Mouse (Mus musculus): ENCODE measurements around the gene Rock2.

The Rock2 gene

GRCm38 (mm10) chr12:16898790-16899189 is 4.1 kb downstream of the Rock2 start:
- in situ Hi-C loops (cut with MboI, MseI): no loop called here

- in situ Hi-C loops (cut with MboI, MseI): no loop called here
Observed at GRCm38 (mm10) chr12:16900625-16901222, 6.0 kb downstream of the Rock2 start.

- in situ Hi-C loops (cut with MboI, MseI): no loop called here
Observed at GRCm38 (mm10) chr12:16903949-16904635, 9.4 kb downstream of the Rock2 start.

GRCm38 (mm10) chr12:16907282-16907846 is 12.7 kb downstream of the Rock2 start:
- in situ Hi-C loops (cut with MboI, MseI): no loop called here

- in situ Hi-C loops (cut with MboI, MseI): no loop called here
Observed at GRCm38 (mm10) chr12:16907953-16908648, 13.4 kb downstream of the Rock2 start.

- in situ Hi-C loops (cut with MboI, MseI): no loop called here
Observed at GRCm38 (mm10) chr12:16911524-16911923, 16.8 kb downstream of the Rock2 start.

- in situ Hi-C loops (cut with MboI, MseI): no loop called here
Observed at GRCm38 (mm10) chr12:16912600-16912999, 17.9 kb downstream of the Rock2 start.

GRCm38 (mm10) chr12:16920186-16920860 is 25.6 kb downstream of the Rock2 start:
- in situ Hi-C loops (cut with MboI, MseI): no loop called here

GRCm38 (mm10) chr12:16927889-16928288 is 33.2 kb downstream of the Rock2 start:
- in situ Hi-C loops (cut with MboI, MseI): no loop called here

- in situ Hi-C loops (cut with MboI, MseI): no loop called here
Observed at GRCm38 (mm10) chr12:16934423-16934822, 39.7 kb downstream of the Rock2 start.

- in situ Hi-C loops (cut with MboI, MseI): no loop called here
Observed at GRCm38 (mm10) chr12:16941976-16942375, 47.3 kb downstream of the Rock2 start.

GRCm38 (mm10) chr12:16948239-16948638 is 53.5 kb downstream of the Rock2 start:
- in situ Hi-C loops (cut with MboI, MseI): no loop called here

- in situ Hi-C loops (cut with MboI, MseI): no loop called here
Observed at GRCm38 (mm10) chr12:16958851-16959250, 64.2 kb downstream of the Rock2 start.

- in situ Hi-C loops (cut with MboI, MseI): no loop called here
Observed at GRCm38 (mm10) chr12:16963354-16963753, 68.7 kb downstream of the Rock2 start.

- in situ Hi-C loops (cut with MboI, MseI): no loop called here
Observed at GRCm38 (mm10) chr12:16966811-16967210, 72.1 kb downstream of the Rock2 start.

- in situ Hi-C loops (cut with MboI, MseI): no loop called here
Observed at GRCm38 (mm10) chr12:16977120-16977519, 82.4 kb downstream of the Rock2 start.

- in situ Hi-C loops (cut with MboI, MseI): no loop called here
Observed at GRCm38 (mm10) chr12:16985778-16986177, 91.1 kb downstream of the Rock2 start.

GRCm38 (mm10) chr12:16991376-16991775 is 96.7 kb downstream of the Rock2 start:
- in situ Hi-C loops (cut with MboI, MseI): no loop called here

GRCm38 (mm10) chr12:16992355-16992754 is 97.7 kb downstream of the Rock2 start:
- in situ Hi-C loops (cut with MboI, MseI): no loop called here

- in situ Hi-C loops (cut with MboI, MseI): no loop called here
Observed at GRCm38 (mm10) chr12:16994291-16994690, 99.6 kb downstream of the Rock2 start.

GRCm38 (mm10) chr12:16996281-16996680 is 101.6 kb downstream of the Rock2 start:
- in situ Hi-C loops (cut with MboI, MseI): no loop called here

- in situ Hi-C loops (cut with MboI, MseI): no loop called here
Observed at GRCm38 (mm10) chr12:16996886-16997462, 102.3 kb downstream of the Rock2 start.
